Mouse (Mus musculus): ENCODE data around the gene Gm340. TPM values are rescaled to one million over a fixed set of nuclear protein-coding genes. Genes with fewer than 3 reads are reported as not detected.

The Gm340 gene
- total RNA-seq, 1 experiment from 2014 or later: 16.7 TPM

Other genes starting within 250 kb of the Gm340 start
- gene Pik3ap1, start 197.3 kb upstream of the Gm340 start, total RNA-seq (2017): 28.9 and 33.5 TPM in 2 replicates
- 31.4 and 31.8 TPM in 2 replicates for gene Lcor, start 99.7 kb upstream of the Gm340 start, total RNA-seq (2017)
- 0.13 TPM in 1 of 2 replicates, not detected in the other for gene Slit1, start 161.3 kb downstream of the Gm340 start, total RNA-seq (2017)
- 17.8 and 26.8 TPM in 2 replicates for gene Arhgap19, start 219.7 kb downstream of the Gm340 start, total RNA-seq (2017)
- 11.4 and 16.7 TPM in 2 replicates for gene Frat1, start 247.6 kb downstream of the Gm340 start, total RNA-seq (2017)